Mouse (Mus musculus) thymus, adult 2 months (tissue): ENCODE measurements at regions not wholly inside any gene's neighbourhood (a gene's known extent, or its start where the extent isn't known, plus 50 kb on each side); places are given as distances from the start of the nearest gene placed in this dataset.

Source experiments
- DNase-seq: peaks from one replicate; pipeline ENCODE4 v3.0.0; 2021
- H3K27ac ChIP-seq: fragments of 200-500 bp; 2 replicates; pipeline ENCODE4 v1.5.1; 2012; ENCODE audit warnings: low read length, control low read depth; ENCODE audit not compliant: control insufficient read depth, insufficient read depth
- H3K27me3 ChIP-seq: fragments of 200-500 bp; 2 replicates; pipeline ENCODE4 v1.6.1; 2012; ENCODE audit warnings: mild to moderate bottlenecking, low read length, moderate library complexity, mixed read lengths; ENCODE audit not compliant: control insufficient read depth, insufficient read depth
- H3K36me3 ChIP-seq: fragments of 200-500 bp; 2 replicates; pipeline ENCODE4 v1.6.1; 2012; ENCODE audit warnings: mild to moderate bottlenecking, low read length, moderate library complexity; ENCODE audit not compliant: control insufficient read depth, insufficient read depth
- H3K4me1 ChIP-seq: fragments of 200-500 bp; replicated peaks from 2 replicates; pipeline ENCODE4 v1.6.1; 2012; ENCODE audit warnings: low read length; ENCODE audit not compliant: control insufficient read depth, insufficient read depth
- H3K4me3 ChIP-seq: fragments of 200-500 bp; 2 replicates; pipeline ENCODE4 v1.5.1; 2012; ENCODE audit warnings: mild to moderate bottlenecking, low read length, control low read depth, moderate library complexity; ENCODE audit not compliant: control insufficient read depth, insufficient read depth
- CTCF ChIP-seq: fragments of 200-500 bp; IDR thresholded peaks from 2 replicates; pipeline ENCODE4 v1.5.1; 2012; ENCODE audit warnings: mild to moderate bottlenecking, control low read depth, low read length, moderate library complexity, borderline replicate concordance; ENCODE audit not compliant: control insufficient read depth, poor library complexity, insufficient read depth; ENCODE audit errors: extremely low read depth
- POLR2A ChIP-seq: fragments of 200-500 bp; IDR thresholded peaks from 2 replicates; pipeline ENCODE4 v1.6.1; 2012; ENCODE audit warnings: mild to moderate bottlenecking, low read length, control low read depth, moderate library complexity; ENCODE audit not compliant: control insufficient read depth, poor library complexity, insufficient read depth; ENCODE audit errors: extremely low read depth
- WGBS: fragments of 180-500 bp; shearing (Covaris S2); methylation state at CpG from one replicate; pipeline ENCODE4 v1.1.7; 2018; 5-methylcytosine and 5-hydroxymethylcytosine counted together

DNA sequence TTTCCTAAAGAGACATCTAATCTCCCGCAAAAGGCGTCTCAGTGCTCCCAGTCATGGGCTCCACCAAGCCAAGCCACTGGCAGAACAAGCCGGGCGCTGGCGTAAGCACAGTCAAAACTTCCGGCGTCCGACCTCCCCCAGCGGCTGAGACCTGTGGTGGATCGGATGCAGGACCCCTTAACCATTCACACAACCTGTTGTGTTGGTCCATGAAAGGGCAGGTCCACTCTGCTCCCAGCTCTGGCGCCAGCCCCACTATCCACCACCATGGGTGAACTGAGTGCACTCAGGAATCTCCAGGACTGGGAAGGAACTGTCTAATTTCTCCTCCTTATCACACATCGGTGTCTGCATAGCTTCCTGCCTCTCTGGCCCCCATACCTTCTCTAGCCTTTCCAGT is 94.8 kb upstream of the Fut8 start:
- peaks cover 22% of the 10 kb centered on the region for H3K4me1 ChIP-seq
- 93% methylated on average over 12 of the region's 12 CpGs for WGBS
- H3K27me3 ChIP-seq: no peaks in the 10 kb centered on the region
- H3K4me3 ChIP-seq: no peak overlapping the region
- no peak for DNase-seq
- TF ChIP-seq POLR2A (no peak), CTCF (no peak)
- no peaks in the 10 kb centered on the region for H3K36me3 ChIP-seq
- H3K27ac ChIP-seq: no peak overlapping the region

DNA sequence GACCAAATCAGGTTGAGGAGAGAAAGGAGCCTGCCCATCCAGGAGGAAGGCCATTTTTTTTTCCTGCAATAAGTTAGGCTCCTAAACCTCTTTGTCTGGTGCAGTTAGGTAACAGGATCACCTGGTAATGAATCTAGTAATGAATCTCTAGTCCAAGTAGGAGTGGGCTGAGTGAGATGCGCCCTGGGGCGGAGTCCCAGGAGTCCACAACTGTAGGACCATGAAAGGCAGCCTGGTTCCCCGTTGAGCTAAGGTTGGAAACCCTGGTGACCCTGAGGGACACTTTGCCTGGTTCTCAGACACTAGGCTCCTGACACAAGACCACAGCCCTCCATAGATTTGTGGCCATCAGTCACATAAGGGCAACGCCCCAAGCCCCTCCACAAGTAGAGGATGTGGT is 95.7 kb upstream of the Fut8 start:
- no peak overlapping the region for H3K27ac ChIP-seq
- 75% methylated on average over 4 of the region's 4 CpGs for WGBS
- no peak overlapping the region for H3K4me3 ChIP-seq
- DNase-seq: no peak
- TF ChIP-seq CTCF (no peak), POLR2A (no peak)
- no peaks in the 10 kb centered on the region for H3K27me3 ChIP-seq
- no peaks in the 10 kb centered on the region for H3K36me3 ChIP-seq
- peaks cover 26% of the 10 kb centered on the region for H3K4me1 ChIP-seq

DNA sequence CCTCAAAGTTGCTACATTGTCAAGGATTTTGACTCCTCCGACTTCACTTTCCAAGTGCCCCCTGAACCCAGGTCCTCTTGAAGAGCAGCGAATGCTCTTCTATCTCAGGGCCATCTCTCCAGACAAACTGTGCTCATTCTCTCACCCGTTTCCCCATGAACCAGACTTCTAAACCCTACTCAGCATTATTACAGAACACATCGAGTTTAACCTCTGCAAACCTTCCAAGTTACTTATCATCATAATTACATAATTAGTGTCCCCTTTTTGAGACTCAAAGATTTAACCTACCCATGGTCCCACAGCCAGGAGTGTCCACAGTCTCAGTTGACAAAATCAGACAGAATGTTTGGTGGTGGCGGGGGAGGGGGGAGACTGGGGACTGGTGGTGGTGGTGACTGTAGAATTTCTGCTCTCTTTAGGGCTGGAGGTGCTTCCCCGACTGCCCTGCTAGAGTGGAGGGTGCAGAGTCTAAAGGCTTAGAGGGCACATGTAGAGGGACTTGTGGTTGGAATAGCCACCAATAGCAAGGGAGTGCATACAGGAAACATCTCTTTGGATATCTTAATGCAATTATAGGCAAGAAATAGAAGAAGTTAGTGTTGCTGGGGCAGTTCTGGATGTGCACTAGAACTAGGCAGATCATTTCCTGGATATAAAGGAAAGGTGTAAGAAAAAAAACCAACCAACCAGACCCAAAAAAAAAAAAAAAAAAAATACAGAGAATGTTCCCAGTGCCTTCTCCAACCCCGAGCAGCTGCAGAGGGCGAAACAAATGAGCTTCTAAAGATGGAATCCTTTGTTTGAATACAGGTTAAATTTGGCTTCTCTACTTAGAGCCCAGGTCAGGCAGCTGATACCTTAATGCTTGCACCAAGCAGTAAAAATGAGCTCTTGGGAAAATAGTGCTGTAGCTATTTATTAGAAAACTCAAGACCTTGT is 96.4 kb upstream of the Fut8 start:
- TF ChIP-seq CTCF (no peak), POLR2A (no peak)
- no peak overlapping the region for H3K27ac ChIP-seq
- 47% methylated on average over 8 of the region's 8 CpGs for WGBS
- peaks cover 30% of the 10 kb centered on the region for H3K4me1 ChIP-seq
- no peaks in the 10 kb centered on the region for H3K27me3 ChIP-seq
- no peak overlapping the region for H3K4me3 ChIP-seq
- H3K36me3 ChIP-seq: no peaks in the 10 kb centered on the region
- DNase-seq: no peak

DNA sequence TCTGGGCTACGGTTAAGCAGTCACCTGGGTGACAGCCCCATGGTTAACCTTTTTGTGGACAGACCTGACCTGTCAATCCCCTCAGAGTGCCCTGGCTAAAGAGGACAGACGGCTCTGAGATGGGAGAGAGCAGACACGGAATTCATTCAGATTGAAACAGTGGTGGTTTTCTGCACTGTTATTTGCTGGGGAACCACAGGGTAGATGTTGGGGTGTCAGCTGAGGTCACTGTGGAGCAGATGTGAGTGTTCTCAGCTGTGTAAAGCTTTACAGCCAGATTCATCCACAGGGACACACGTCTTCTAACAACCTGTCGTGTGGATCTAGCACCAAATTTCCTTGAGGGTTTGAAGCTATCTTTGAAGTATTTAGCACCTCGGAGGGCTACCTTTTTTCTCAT is 97.3 kb upstream of the Fut8 start:
- Histone ChIP-seq H3K27me3 (no peaks in the 10 kb centered on the region), H3K4me3 (no peak overlapping the region), H3K27ac (no peak overlapping the region), H3K4me1 (peaks cover 30% of the 10 kb centered on the region), H3K36me3 (no peaks in the 10 kb centered on the region)
- whole genome bisulfite sequencing: 29% methylated on average over 6 of the region's 6 CpGs
- DNase-seq: no peak
- TF ChIP-seq CTCF: no peak
- TF ChIP-seq POLR2A: no peak

DNA sequence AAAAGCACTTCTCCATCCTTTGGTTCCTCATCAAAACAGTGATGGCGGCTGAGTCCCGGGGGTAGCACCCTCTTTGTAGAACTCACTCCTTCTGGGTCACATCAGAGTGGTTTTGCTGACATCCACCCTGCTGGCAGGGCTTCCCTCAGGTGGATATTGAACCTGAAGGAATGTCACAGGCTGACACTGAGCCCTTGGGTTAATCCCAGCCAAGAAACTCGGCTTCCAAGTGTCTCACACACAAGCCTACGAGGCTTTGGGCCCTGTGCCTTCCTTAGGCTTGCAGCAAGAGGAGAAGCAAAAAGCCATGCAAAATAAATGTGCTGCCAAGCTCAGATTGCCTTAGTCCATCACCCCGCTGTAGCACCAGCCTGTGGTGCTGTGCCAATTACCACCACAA is 97.8 kb upstream of the Fut8 start:
- H3K27ac ChIP-seq: no peak overlapping the region
- no peaks in the 10 kb centered on the region for H3K36me3 ChIP-seq
- peaks cover 30% of the 10 kb centered on the region for H3K4me1 ChIP-seq
- no peak for TF ChIP-seq POLR2A
- no peak for TF ChIP-seq CTCF
- no peak overlapping the region for H3K4me3 ChIP-seq
- no peak for DNase-seq
- H3K27me3 ChIP-seq: no peaks in the 10 kb centered on the region
- 85% methylated on average over 5 of the region's 5 CpGs for WGBS

DNA sequence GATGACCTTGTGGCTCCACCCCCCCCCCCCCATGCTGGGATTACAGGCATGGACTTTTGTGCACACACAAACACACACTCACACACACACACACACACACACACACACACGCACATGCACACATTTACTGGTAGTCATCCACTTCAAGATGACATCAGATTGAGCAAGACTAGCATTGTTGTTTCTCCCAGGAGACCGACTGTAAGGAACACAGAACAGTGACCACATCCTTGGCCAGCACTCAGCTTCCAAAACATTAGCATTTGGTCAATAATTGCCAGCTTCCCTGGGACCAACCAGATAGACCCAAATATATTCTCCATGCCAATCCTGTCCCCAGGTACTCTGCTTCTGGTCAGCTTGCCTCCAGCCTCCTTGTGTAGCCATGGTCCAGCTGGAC is 98.2 kb upstream of the Fut8 start:
- Histone ChIP-seq H3K4me3 (no peak overlapping the region), H3K27me3 (no peaks in the 10 kb centered on the region), H3K36me3 (no peaks in the 10 kb centered on the region), H3K27ac (no peak overlapping the region), H3K4me1 (peaks cover 30% of the 10 kb centered on the region)
- DNase-seq: no peak
- TF ChIP-seq CTCF (no peak), POLR2A (no peak)
- WGBS: 75% methylated on average over 2 of the region's 2 CpGs

DNA sequence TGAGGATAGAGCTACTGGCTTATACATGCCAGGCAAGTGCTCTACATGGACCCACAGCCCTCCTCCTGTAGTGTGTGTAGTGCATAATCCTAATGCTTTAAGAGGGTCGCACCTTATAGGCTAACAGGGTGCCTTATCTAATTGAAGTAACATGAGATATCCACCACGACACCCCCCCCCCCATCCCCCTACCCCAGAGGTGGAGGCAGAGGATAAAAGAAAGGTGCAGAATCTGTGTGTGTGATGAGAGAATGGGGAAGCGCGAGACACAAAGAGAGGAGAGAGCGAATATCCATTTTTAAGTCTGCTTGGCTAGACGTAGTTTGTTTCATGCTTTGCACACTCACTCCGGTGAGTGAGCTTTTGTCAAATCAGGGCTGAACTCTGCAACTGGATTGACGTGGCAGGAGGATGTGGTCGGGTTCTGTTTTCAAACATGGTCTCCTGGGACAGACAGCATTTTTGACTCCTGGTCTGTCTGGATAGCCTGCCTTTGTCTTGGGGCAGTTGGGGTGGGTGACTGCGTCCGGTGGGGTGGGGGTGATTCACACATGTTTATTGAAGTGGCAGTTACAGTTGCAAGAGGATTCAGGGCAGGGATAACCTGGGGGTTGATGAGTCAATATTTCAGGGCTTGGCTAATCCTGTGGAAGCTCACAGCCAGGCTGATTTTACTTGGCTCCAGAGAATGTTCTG is 99.3 kb upstream of the Fut8 start:
- no peak for TF ChIP-seq CTCF
- TF ChIP-seq POLR2A: no peak

More for the DNA sequence above, 99.3 kb upstream of the Fut8 start:
- no peaks in the 10 kb centered on the region for H3K27me3 ChIP-seq
- H3K4me1 ChIP-seq: peaks cover 30% of the 10 kb centered on the region
- no peak overlapping the region for H3K4me3 ChIP-seq
- H3K36me3 ChIP-seq: no peaks in the 10 kb centered on the region
- WGBS: 34% methylated on average over 11 of the region's 11 CpGs
- DNase-seq: no peak
- H3K27ac ChIP-seq: no peak overlapping the region
